Mouse (Mus musculus) erythroid progenitor cell, adult 5-6 weeks (primary cell): ENCODE data around the gene Gjb6. TPM values are rescaled to one million over a fixed set of nuclear protein-coding genes. Genes with fewer than 3 reads are reported as not detected.

Experiments
- ATAC-seq: replicated peaks from 2 replicates; pipeline ENCODE4 v1.8.0; 2016; ENCODE audit warnings: moderate number of reproducible peaks, mild to moderate bottlenecking, moderate TSS enrichment, inconsistent platforms; ENCODE audit not compliant: poor library complexity, low FRiP score, severe bottlenecking
- total RNA-seq, 2 experiments: library from RNA; stranded (forward) in 1 of 2; stranded (reverse) in 1 of 2; fragments of 150-400 nt in 1 of 2; fragments of 186-747, 209-891 nt in 1 of 2; gene quantifications; 2 replicates each; pipeline versions ENCODE4 v1.2.3 to v1.2.4; 2015 to 2017; ENCODE audit warnings: low replicate concordance in 2 of 2

Gjb6 gene
- not detected in 2 replicates for total RNA-seq (2015; ENCODE audit: low replicate concordance)
- total RNA-seq (2017; ENCODE audit: low replicate concordance), result not detected in 2 replicates

DNA sequence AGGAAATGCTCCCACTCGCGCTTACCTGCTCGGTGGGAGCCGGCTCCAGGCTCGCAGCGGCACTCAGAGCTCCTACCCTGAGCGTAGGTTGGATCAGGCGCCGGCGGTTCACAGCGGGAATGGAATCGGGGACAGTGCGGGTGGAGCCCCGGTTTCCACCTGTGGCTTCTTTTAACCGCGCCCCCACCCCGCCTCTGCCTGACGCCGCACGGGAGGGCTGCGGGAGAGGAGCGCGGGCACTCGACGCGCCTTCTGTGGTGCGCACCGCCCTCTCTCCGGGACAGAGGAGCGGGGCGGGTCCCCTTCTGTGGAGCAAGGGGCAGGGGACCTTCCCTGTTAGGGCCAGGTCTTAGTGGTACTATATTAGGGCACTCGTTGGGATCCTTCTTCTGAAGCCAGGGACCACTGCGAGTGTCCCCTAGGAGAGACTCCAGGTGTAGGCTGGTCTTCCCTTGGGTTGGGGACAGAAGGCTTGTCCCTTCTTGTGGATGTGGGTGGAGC, at the start of gene Gjb6:
Gene Gjb6, minus strand, starts transcription at position 451 of the 501 bp plus-strand sequence.
- ATAC-seq, result no peak

GRCm38 (mm10) chr14:57165493-57165892, 32.1 kb upstream of the Gjb6 start:
- ATAC-seq, result no peak

DNA sequence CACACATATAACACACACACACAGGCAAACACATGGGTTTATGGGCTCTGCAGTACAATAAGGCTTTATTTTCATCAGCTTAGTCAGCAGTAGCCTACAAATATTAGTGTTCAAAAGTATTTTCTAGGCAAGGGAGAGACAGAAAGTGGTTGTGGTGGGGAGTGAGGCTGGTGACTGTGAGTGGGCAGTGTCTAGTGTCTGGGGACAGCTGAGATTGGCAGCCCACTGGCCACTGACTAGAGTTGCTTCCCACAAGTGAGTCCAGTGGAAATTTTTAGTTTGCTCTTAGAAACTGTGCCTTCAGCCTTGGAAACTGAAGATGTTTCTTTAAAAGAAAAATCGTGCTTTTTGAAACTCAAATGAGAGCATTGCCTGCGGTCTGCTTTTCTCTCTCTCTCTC, 28.4 kb upstream of the Gjb6 start:
- ATAC-seq, result no peak

DNA sequence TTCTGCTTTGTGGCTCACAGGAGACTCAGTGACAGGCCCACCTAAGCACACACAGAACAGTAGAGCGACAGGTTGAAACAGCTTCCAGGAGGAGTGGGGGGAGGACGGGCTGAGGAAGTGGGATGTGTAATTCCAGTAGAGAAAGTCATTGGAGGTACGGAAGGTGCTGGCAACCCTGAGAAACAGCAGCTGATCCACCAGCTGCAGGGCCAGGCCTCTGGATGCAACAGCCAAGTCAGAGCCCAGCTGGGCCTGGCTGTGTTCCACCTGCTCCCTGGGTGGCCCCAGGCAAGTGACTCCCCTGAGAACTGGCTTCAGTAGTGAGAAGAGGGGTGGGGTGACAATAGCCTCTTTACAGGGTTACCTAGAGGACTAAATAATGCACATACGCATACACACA, 27.8 kb upstream of the Gjb6 start:
- no peak for ATAC-seq

GRCm38 (mm10) chr14:57154916-57155315, 21.5 kb upstream of the Gjb6 start:
- no peak for ATAC-seq

DNA sequence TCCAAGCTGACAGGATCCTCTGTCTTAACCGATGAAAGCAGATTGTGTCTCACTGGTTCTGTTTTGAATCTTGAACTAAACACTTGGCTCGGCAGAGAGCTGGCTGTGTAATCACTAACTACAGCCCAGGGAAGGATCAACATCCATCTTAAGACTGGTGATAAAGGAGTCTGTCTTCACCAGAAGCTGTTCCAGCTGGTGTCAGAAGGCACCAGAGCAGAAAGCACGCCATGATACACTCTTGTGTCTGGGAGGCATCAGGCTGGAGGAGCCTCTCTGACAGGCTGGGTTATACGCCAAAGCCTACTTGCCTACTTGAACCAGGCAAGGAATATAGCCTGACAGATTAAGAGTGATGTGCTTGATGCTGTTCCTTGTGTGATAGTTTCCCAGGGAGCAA, 12.3 kb upstream of the Gjb6 start:
- ATAC-seq, result no peak

- no peak for ATAC-seq
Measured at GRCm38 (mm10) chr14:57135265-57135664, 1.9 kb upstream of the Gjb6 start.

DNA sequence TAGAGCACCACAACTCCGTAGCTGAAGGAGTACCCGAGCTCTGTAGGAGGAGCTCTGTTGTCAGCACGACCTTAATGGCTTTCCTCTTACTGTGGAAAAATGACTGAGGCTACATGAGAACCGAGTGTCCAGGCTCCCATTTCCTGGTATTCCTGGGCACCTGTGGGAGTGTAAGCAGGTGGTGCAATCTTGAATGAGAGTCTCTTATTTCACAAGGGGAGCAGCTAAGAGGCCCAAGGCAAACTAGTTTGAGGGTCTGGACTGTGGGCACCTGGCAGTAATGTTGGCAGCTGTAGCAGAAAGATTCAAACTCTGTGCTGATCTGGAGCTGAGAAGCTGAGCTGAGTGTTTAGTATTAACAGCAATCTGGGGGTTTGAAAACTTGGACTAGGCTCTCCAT, 6.0 kb downstream of the Gjb6 start:
- no peak for ATAC-seq

GRCm38 (mm10) chr14:57122295-57122694, 11.1 kb downstream of the Gjb6 start:
- no peak for ATAC-seq

GRCm38 (mm10) chr14:57115823-57116544, 17.4 kb downstream of the Gjb6 start, which contains the start of gene Gm4491:
Gm4491 (minus strand) TSS chr14:57115883.
- no peak for ATAC-seq

DNA sequence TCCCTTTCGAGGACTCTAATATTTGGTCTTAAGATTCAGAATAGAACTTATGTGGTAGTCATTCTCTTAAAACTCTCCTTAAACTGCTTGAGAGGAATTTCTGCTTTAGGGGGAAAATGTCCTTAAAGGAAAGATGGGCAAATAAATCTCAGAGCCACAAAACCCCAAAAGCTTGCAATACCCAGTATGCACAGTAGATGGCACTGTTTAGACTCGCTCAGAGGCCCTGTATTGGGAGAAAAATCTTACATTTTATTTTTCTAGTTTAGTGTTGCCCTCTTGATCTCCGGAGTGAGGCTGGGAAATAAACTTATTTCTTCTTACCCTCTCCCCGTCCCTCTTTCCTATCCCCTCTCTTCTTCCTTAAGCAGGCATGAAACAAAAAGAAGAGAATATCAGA, 24.2 kb downstream of the Gjb6 start:
- no peak for ATAC-seq

- ATAC-seq, result no peak
Measured at GRCm38 (mm10) chr14:57107916-57108315, 25.5 kb downstream of the Gjb6 start.

DNA sequence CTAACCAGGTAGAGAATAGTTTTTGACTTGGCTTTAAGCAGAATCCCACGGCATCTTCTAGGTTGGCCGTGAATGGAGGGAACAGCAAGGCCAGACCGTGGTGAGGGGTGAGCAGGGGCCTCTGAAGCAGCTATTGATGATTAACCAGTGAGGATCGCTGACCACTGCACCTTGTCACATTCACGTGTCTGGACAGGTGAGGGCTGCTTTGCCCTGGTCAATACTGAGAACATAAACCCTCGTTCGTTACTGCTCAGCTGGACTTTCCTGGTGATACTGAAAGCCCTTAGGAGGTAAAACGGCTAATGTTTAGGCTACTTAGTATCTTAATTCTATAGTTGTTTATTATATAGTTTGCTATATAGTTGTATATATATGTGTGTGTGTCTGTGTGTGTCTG, 26.3 kb downstream of the Gjb6 start:
- no peak for ATAC-seq

- no peak for ATAC-seq
Measured at GRCm38 (mm10) chr14:57105721-57106120, 27.7 kb downstream of the Gjb6 start.

GRCm38 (mm10) chr14:57105111-57105510, 28.3 kb downstream of the Gjb6 start:
- no peak for ATAC-seq

- ATAC-seq, result no peak
Measured at GRCm38 (mm10) chr14:57104106-57105023, 29.0 kb downstream of the Gjb6 start, which contains the start of gene Gjb2. Gjb2 (minus strand) TSS chr14:57104702.

DNA sequence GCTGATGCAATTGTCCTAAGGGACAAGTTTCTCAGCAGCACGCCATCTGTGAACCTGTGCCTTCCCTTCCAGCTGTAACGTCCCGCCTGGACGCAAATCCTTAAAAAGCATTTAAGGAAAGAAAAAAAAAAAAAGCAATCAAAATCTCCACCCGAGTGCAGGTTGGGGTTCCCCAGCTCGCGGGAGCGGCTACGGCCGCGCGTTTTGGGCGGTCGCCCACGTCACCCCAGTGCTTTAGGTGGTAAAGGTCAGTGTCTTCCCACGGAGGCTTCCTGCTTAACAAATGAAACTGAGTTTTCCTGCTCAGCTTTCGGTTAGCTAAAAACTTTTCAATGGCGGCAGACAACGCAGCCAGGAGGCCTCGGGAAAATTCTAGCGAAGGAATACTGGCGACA, 29.7 kb downstream of the Gjb6 start:
- no peak for ATAC-seq

DNA sequence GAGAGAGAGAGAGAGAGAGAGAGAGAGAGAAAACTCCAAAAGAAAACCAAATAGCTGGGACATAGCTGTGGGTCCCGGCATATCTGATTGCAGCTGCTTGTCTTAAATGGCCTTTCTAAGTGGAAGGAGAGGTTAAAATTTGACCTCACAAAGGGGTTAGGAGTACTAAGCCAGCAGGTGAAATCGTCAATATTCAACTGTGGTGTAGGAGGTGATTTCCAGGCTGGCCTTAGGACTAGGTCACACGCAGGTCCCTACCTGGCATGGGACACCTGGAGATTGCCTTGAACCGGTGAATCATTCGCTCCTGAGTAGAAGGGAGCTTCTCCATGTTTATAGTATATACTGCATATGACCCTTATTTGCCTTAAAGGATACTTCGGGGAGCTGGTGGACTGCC, 30.3 kb downstream of the Gjb6 start:
- no peak for ATAC-seq

- no peak for ATAC-seq
Measured at GRCm38 (mm10) chr14:57101623-57102022, 31.8 kb downstream of the Gjb6 start.

DNA sequence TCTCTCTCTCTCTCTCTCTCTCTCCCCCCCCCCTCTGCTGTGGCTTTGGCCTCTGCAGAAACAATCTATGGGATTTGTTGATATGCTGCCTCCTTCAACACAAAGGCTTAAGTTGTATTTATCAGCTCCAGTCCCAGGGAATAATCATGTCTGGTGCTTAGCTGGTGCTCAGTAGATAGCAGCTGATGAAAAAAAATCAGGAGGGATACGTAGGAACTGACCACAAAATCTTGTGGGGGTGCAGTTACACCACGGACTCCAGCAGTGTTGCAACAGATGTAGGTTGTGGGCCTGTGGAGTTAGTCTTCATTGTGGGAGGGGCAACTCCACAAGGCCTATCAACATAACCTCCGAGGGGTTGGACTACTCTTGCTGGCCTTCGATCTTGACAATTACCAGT, 37.6 kb downstream of the Gjb6 start:
- ATAC-seq, result no peak

GRCm38 (mm10) chr14:57093029-57093428, 40.4 kb downstream of the Gjb6 start:
- no peak for ATAC-seq
